Mouse (Mus musculus): ENCODE data around the gene 4930579F01Rik. TPM values are rescaled to one million over a fixed set of nuclear protein-coding genes. Genes with fewer than 3 reads are reported as not detected.

4930579F01Rik gene
- not detected for total RNA-seq (2023)

GRCm38 (mm10) chr3:138193683-138194302, at the start of gene 4930579F01Rik:
TSS of gene 4930579F01Rik (minus strand) at chr3:138193825.

GRCm38 (mm10) chr3:138217631-138218264, 24.1 kb upstream of the 4930579F01Rik start, which contains the start of gene Adh7:
TSS of gene Adh7 (plus strand) at chr3:138217760.

GRCm38 (mm10) chr3:138144642-138145171, 48.9 kb downstream of the 4930579F01Rik start, which contains the start of gene Mttp:
TSS of gene Mttp (minus strand) at chr3:138144968.

GRCm38 (mm10) chr3:138143315-138144059, 50.1 kb downstream of the 4930579F01Rik start, which contains the start of gene Trmt10a:
TSS of gene Trmt10a (plus strand) at chr3:138143448.

Other genes starting within 250 kb of the 4930579F01Rik start
- 10 to 100 TPM; 36.1 to 39.7 TPM for gene Dapp1, start 212.3 kb downstream of the 4930579F01Rik start, total RNA-seq (2023)
- gene 1110002E22Rik, start 128.8 kb downstream of the 4930579F01Rik start, total RNA-seq (2023), result not detected
- gene Gm5105, start 126.4 kb downstream of the 4930579F01Rik start, total RNA-seq (2023), result not detected
- gene Trmt10a, start 50.4 kb downstream of the 4930579F01Rik start, total RNA-seq (2023), result 10 to 100 TPM; 10.4 to 12.6 TPM
- 1 to 10 TPM; 1.9 to 2.5 TPM for gene Mttp, start 48.9 kb downstream of the 4930579F01Rik start, total RNA-seq (2023)
- gene Adh7, start 23.9 kb upstream of the 4930579F01Rik start, total RNA-seq (2023), result not detected
- gene Adh1, start 67.2 kb upstream of the 4930579F01Rik start, total RNA-seq (2023), result 1 to 10 TPM; 4.7 to 7.6 TPM
- not detected for gene Adh6a, start 119.5 kb upstream of the 4930579F01Rik start, total RNA-seq (2023)
- gene Adh6b, start 147.9 kb upstream of the 4930579F01Rik start, total RNA-seq (2023), result not detected
- gene Adh4, start 221.6 kb upstream of the 4930579F01Rik start, total RNA-seq (2023), result not detected
- gene Adh5, start 249.3 kb upstream of the 4930579F01Rik start, total RNA-seq (2023), result 10 to 100 TPM; 79.9 to 88.6 TPM